Mouse (Mus musculus): ENCODE data around the gene Eif2b4. TPM values are rescaled to one million over a fixed set of nuclear protein-coding genes. Genes with fewer than 3 reads are reported as not detected.

The Eif2b4 gene
- polyA plus RNA-seq, 2 experiments from 2014 or later = 37.6 to 41.9 TPM

DNA sequence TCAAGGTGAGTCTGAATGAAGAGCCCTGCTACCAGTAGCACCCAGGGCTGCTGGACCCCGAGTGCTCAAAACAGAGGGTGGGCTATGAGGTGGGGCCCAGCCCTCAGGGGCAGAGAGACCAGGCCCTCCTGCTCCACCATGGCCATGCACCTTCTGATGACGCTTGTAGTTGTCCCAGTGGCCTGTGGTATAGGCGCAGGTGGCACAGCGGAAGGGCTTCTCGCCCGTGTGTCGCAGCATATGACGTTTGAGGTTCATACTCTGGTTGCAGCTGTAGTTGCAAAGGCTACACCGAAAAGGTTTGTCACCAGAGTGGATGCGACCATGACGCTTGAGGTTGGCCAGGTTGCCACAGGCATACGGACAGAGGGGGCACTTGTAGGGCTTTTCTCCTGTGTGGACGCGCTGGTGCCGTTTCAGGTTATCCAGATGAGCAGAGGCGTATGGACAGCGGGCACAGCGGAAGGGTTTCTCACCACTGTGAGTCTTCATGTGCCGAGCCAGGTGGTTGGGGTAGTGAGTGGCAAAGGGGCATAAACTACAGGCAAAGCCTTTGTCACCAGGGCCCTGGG lies 6.2 kb upstream of the Eif2b4 start:
- ATAC-seq = no peak

DNA sequence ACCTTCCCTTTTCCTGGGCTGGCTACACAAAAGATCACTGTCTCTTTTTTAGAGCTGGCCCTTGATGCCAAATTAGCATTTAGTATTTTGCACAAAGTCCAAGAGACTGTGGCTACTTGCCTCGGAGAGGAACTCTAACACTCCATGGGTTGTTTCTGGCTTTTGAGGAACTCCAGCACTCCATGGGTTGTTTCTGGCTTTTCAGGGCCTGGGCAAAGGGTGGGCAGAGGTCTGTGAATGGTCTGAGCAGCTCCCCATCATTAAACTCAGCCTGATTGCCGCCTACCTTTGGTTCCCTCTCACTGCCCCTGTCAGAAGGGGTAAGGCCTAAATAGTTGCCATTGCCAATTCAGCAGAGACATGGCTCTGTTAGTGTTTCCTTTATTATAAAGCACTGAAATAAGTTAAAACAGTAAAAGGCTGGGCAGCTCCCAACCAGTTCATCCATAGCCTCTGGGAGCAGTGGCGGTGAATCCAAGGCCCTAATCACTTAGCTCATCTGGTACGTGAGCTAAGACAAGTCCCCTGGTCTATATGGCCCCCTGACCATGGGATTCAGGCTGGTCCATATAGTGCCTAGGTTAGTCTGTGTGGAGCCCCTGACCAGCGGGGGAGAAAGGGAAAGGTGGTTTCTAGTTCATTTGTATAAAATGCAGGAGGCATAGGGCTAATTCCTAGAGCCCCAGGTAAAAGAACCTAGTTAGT lies 5.5 kb upstream of the Eif2b4 start:
- no peak for ATAC-seq

DNA sequence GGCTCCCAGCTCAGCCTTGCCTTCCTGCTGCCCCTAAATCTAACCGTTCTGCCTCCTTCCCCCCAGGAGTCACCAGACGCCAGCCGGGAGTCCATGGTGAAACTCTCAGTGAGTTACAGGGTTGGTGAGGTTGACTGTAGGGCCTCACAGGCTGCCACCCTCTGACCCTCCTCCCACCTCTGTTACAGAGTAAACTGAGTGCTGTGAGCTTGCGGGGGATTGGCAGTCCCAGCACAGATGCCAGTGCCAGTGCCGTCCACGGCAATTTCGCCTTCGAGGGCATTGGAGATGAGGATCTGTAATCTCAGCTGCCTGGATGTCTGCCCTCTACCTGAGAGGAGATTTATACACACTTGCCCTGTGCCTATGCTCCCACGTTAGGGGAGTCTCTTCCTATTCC lies 4.9 kb upstream of the Eif2b4 start:
- no peak for ATAC-seq

DNA sequence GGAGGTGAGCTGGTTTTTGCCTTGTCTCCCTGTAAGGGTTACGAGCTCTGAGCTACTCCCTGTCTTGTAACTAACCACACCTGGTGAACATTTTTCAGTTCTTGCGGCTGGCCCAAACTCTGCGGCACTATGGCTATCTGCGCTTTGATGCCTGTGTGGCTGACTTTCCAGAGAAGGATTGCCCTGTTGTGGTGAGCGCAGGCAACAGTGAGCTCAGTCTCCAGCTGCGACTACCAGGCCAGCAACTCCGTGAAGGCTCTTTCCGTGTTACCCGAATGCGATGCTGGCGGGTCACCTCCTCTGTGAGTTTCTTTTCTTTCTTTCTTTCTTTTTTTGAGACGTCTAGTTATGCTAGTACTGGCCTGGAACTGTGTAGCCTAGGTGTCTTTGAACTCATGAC lies 3.8 kb upstream of the Eif2b4 start:
- ATAC-seq = no peak

GRCm38 (mm10) chr5:31196207-31196606 lies 3.0 kb upstream of the Eif2b4 start:
- no peak for ATAC-seq

- no peak for ATAC-seq
Observed at GRCm38 (mm10) chr5:31195671-31196070, 2.4 kb upstream of the Eif2b4 start.

- no peak for ATAC-seq
Observed at GRCm38 (mm10) chr5:31194486-31195485, 1.6 kb upstream of the Eif2b4 start.

- no peak for ATAC-seq
Observed at GRCm38 (mm10) chr5:31193631-31194281, 526 bp upstream of the Eif2b4 start.

GRCm38 (mm10) chr5:31192045-31192938 lies 938 bp downstream of the Eif2b4 start:
- ATAC-seq = no peak

- ATAC-seq = no peak
Observed at GRCm38 (mm10) chr5:31190201-31190600, 3.0 kb downstream of the Eif2b4 start.

DNA sequence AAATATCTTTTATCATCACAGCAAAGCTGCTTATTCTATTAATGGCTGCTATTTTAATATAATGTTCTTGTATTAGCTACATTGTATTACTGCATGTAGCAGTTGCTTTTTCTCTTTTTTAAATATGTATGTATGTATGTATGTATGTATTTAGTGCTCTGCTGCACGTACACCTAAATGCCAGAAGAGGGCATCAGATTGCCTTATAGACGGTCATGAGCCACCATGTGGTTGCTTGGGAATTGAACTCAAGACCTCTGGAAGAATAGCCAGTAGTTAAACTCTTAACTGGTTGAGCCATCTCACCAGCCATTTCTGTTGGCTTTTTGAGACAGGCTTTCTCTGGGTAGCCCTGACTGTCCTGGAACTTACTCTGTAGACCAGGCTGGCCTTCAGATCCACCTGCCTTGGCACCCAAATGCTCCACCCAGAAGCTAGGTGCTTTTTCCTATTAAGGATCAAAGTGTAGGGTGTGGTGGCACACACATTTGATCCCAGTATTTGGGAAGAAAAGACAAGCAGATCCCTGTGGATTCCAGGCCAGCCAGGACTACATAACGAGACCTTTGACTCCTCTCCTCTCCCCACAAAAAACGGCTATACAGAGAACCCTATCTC lies 4.9 kb downstream of the Eif2b4 start:
- ATAC-seq = no peak

- no peak for ATAC-seq
Observed at GRCm38 (mm10) chr5:31183678-31184077, 9.6 kb downstream of the Eif2b4 start.

DNA sequence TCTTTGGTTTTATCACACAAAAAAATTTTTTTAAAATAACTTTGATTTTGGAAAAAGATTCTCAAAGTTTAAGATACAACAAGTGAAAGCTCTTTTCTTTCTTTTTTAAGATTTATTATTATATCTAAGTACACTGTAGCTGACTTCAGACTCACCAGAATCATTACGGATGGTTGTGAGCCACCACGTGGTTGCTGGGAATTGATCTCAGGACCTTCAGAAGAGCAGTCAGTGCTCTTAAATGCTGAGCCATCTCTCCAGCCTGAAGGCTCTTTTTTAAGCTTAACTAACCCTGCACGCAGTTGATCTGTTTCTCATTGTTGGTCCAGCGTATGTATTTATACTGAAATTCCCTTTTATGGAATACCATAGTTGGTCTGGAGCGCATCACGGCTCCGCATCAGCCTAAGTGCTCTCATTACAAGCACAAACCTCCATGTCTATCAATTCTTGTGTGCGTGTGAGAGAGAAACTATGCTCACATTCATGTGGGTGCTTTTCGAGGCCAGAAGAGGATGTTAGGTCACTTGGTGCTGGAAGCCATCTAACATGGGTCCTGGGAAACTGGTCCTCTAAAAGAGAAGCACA lies 12.0 kb downstream of the Eif2b4 start:
- ATAC-seq = no peak

GRCm38 (mm10) chr5:31179766-31180630 lies 13.2 kb downstream of the Eif2b4 start, which contains the start of the genes Gm29609 and Gtf3c2:
TSS of gene Gm29609 (minus strand) at chr5:31179911.
TSS of gene Gtf3c2 (minus strand) at chr5:31180144.
- peak; percentile 95 for ATAC-seq

DNA sequence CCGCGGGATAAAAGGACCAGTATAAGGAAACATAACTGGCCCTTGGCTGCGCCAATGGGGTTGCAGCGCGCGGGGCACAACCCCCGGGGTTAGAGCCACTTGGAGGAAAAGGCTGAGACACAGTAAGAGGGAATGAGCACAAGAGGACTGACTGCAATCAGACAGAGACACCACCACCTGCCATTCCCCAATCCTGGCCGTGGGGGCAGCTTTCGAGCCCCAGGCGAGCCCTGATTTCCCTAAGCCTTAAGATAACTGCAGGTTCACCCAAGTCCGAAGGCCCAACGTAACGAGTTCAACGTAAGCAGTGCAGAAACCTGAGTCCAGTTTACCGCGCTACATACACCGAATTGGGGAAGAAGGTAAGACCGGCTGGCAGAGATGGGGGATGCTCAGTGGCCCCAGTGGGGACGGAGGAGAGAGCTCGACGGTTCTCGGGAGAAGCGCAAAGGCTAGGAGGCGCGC lies 13.9 kb downstream of the Eif2b4 start:
- ATAC-seq = peak; percentile 13

GRCm38 (mm10) chr5:31168630-31169029 lies 24.6 kb downstream of the Eif2b4 start:
- no peak for ATAC-seq

DNA sequence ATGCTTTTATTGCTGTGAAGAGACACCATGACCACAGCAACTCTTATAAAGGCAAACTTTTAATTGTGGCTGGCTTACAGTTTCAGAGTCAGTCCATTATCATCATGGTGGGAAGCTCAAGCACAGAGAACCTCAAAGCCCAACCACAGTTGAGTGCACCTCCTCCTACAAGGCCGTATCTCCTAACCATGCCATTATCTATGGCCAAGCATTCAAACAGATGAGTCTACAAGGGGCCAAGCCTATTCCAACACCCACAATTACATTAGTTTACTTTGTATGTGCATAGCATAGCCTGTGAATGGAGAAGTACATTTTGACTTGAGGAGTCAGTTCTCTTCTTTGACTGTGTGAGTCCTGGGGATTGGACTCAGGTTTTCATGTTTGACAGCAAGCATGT lies 28.4 kb downstream of the Eif2b4 start:
- no peak for ATAC-seq

- no peak for ATAC-seq
Observed at GRCm38 (mm10) chr5:31162462-31162861, 30.8 kb downstream of the Eif2b4 start.

- ATAC-seq = peak; percentile 96
Observed at GRCm38 (mm10) chr5:31154152-31154553, 39.1 kb downstream of the Eif2b4 start, which contains the start of gene Mpv17. TSS of gene Mpv17 (minus strand) at chr5:31154251.

Measured in activated CD4-positive, CD25-positive, alpha-beta regulatory T cell, adult 4 months (primary cell).